8 mouse cellular contexts compared by ENCODE assay signal in the genomic region with DNA sequence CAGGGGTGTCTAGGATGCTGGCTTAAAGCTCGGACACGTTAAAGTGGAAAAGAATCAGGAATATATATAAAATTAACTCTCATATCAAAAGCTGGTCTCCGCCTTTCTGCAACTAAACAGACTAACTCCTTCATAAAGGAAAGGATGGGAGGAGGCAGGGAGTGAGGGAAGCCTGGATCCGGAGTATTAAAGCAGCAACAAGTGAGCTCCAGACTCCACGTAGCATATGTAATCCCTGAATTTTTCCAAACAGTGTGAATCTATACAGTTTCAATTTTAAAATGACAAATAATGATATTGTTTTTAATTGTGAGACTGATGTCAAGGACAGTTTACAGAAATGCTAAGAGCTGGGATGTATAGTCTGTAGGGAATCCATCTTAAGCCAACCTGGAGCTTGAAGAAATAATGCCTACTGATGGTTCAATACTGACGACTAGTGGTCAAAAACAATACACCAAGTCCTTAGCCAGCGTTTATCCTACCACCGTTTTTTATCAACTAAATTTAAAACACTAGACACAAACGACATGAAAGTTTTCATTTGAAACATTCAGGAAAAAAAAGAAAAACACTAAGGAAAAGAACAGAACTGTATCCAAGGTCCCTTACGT.
DNase-seq lines count a peak whose midpoint lies in the region; ATAC-seq lines count a peak whose summit lies in the region.

No protein-coding gene starts in this region.

- H3K27ac ChIP-seq in forebrain, embryonic 16.5 days (ENCODE audit: low read length): no peak overlapping the region

- no peaks in the 10 kb centered on the region for H3K27me3 ChIP-seq in forebrain, embryonic 16.5 days (replicated peaks; ENCODE audit: control insufficient read depth, insufficient read depth, low read length)

- H3K4me2 ChIP-seq in forebrain, embryonic 16.5 days (ENCODE audit: low read length): no peak overlapping the region

- no peaks in the 10 kb centered on the region; the same call in 1 of the 2 replicates for H3K4me1 ChIP-seq in forebrain, embryonic 16.5 days (replicated peaks; ENCODE audit: control insufficient read depth, insufficient read depth, low read length)

- WGBS in forebrain, embryonic 16.5 days: 49% methylated on average over 10 of the region's 10 CpGs

- no peaks in the 10 kb centered on the region for H3K36me3 ChIP-seq in forebrain, embryonic 16.5 days (ENCODE audit: control insufficient read depth, insufficient read depth)

- DNase-seq in heart, postnatal 10 days: peak; percentile 38 to 55
- DNase-seq in heart, postnatal 25 days (ENCODE audit: low spot score): no peak
- DNase-seq in 416B (ENCODE audit: low read depth): peak; percentile 71
- peak; percentile 57 for DNase-seq in ZHBTc4 (ENCODE audit: low read depth, low spot score)
- DNase-seq in lung, postnatal 25 days (ENCODE audit: low spot score): peak; percentile 10
- DNase-seq in thymus, postnatal 4 days: no peak

- intact Hi-C loops in heart, postnatal 10 days (cut with DNase I): loop anchor here (1.0 to 10.0 kb wide), 4 partner anchors 574 to 1799 kb away; no protein-coding TSS in a partner anchor
- intact Hi-C loops in heart, postnatal 25 days (cut with DNase I): loop anchor here (1.0 to 10.0 kb wide), 4 partner anchors 573 to 1809 kb away; no protein-coding TSS in a partner anchor

- ATAC-seq in forebrain, embryonic 16.5 days: peak; percentile 86
- ATAC-seq in monocyte, adult 5-6 weeks (replicated peaks; ENCODE audit: insufficient number of reproducible peaks, low FRiP score, low TSS enrichment, poor library complexity, severe bottlenecking): no peak

- no peak overlapping the region for H3K4me3 ChIP-seq in forebrain, embryonic 16.5 days (replicated peaks; ENCODE audit: low read length)

- H3K9ac ChIP-seq in forebrain, embryonic 16.5 days (replicated peaks; ENCODE audit: low read depth, low read length): no peak overlapping the region

- no peaks in the 10 kb centered on the region for H3K9me3 ChIP-seq in forebrain, embryonic 16.5 days (ENCODE audit: control insufficient read depth, low read length)

Comparison
In these comparisons a context has a peak if more than half of its experiments do, and no peak if none do; other contexts are left out.
1. DNase-seq: peak in heart, postnatal 10 days (2 of 2), 416B (single experiment), ZHBTc4 (single experiment) and lung, postnatal 25 days (single experiment); none in heart, postnatal 25 days (single experiment) and thymus, postnatal 4 days (single experiment).